Mouse (Mus musculus): Measurements from ENCODE around the gene Ceacam20. TPM values are rescaled to one million over a fixed set of nuclear protein-coding genes. Genes with fewer than 3 reads are reported as not detected.
"Not testable (repeated sequence)": the region's sequence is repeated elsewhere in the genome, so short reads cannot be mapped to it uniquely, and the experiment has no call there.

Ceacam20 gene
- polyA plus RNA-seq (2012; rRNA removed): not detected in 2 replicates

DNA sequence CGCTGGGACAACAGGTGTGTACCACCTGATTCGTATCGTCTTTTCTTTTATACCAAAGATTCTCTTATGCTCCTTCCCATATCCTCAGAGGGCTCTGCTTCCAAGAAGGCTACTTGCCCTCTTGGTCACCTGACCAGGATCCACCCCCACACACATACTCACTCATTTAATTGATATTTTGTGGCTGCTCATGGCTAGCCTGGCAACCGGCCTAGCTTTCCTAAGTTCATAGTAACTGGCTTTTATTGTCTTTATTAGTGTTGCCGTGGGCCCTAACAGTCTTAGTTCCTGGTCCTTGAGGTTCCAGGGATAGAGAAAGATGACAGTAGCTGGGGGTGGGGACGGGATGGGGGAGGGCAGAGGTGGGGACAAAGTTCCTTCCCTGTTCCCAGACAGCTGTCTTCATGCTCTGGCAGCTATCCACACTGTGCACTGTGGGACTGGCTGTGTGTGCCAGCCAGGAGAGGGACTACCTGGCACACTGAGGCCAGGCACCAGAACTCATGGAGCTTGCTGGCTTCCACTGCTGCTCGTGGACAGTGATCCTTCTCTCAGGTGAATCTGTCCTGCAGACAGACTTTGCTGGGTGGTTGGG is at the start of gene Ceacam20:
Gene Ceacam20, plus strand, starts transcription at position 428 of the 595 bp plus-strand sequence.
- DNase-seq (ENCODE audit: low read depth): no peak
- TF ChIP-seq POLR2A (IDR thresholded peaks at IDR 0.05; ENCODE audit: borderline replicate concordance, extremely low read depth, insufficient read depth, insufficient read length, poor library complexity, severe bottlenecking) (no peak), CTCF (IDR thresholded peaks at IDR 0.05; ENCODE audit: borderline replicate concordance, extremely low read depth, insufficient read depth, insufficient read length) (no peak)

DNA sequence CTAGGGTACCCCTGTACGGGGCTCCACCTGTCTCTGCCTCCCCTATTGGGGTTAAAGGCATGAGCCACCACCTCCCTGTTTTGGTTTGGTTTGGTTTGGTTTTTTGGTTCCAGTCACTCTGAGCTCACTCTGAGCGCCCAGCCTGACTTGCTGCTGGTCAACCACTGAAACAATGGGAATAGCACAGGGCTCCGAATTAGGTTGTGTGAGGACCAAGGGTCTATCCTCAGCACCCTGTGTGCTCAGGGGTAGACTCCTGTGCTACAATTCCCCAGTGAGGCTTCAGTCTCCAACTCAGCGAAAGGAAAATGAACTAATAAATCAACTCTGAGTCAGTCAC is 45.1 kb upstream of the Ceacam20 start:
- TF ChIP-seq POLR2A (IDR thresholded peaks at IDR 0.05; ENCODE audit: borderline replicate concordance, extremely low read depth, insufficient read depth, insufficient read length, poor library complexity, severe bottlenecking) (no peak), CTCF (IDR thresholded peaks at IDR 0.05; ENCODE audit: borderline replicate concordance, extremely low read depth, insufficient read depth, insufficient read length) (no peak)
- no peak for DNase-seq (ENCODE audit: low read depth)

DNA sequence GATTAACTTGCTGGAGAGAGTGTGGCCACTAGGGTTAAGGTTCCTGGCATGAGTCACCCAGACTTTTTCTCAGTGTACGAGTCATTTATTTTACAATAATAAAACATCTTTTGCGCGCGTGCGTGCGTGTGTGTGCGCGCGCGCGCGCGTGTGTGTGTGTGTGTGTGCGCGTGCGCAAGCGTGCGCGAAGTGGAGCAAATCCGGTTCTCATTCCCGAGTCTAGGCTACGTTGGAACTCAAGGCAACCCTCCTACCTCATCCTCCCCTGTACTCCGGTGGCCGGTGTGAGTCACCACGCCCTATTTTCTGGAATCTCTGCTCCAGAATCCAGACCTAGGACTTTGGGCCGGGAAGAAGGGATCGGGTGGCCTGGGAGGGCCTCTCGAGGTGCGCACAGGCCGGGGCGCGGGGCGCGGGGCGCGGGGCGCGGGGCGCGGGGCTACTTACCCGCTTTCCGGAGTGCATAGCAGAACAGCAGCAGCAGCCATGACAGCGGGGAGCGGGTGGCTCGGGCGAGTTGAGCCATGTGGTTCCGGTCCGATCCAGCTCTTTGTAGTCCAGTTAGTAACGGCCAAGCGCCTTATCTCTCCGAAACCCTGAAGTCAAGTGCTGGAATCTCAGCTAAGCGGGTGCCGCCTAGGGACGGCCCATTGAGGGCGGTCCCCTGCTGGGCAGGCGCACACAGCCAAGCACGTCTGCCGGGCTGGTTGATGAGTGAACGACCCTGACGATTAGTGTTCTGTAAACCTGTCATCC is 44.5 kb upstream of the Ceacam20 start, which contains the start of gene Pvr:
Gene Pvr, minus strand, starts transcription at position 655 of the 756 bp plus-strand sequence.
- peak; percentile 86 for DNase-seq (ENCODE audit: low read depth)
- TF ChIP-seq POLR2A (IDR thresholded peaks at IDR 0.05; ENCODE audit: borderline replicate concordance, extremely low read depth, insufficient read depth, insufficient read length, poor library complexity, severe bottlenecking) (no peak), CTCF (IDR thresholded peaks at IDR 0.05; ENCODE audit: borderline replicate concordance, extremely low read depth, insufficient read depth, insufficient read length) (peak; percentile 10; the same call in 1 of the 2 replicates)

DNA sequence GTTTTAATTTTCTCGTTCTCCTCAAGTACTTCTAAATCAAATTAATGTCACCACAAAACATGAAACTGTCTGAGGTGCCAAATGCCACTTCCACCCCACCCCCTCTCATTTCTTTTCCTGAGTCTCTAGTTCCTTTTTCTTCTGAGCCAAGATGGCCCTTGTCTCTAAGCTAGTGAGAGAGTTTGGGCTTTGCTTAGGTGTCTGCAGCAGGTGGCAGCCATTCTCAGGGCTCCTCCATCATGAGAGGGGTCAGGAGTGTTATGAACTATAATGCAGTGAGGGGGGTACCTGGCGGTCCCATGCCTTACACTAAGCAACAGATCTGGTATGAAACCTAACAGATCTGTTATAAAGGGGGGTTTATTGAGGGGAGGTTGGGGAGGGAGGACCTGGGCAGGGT is 41.9 kb upstream of the Ceacam20 start:
- no peak for DNase-seq (ENCODE audit: low read depth)
- TF ChIP-seq CTCF (IDR thresholded peaks at IDR 0.05; ENCODE audit: borderline replicate concordance, extremely low read depth, insufficient read depth, insufficient read length) (no peak), POLR2A (IDR thresholded peaks at IDR 0.05; ENCODE audit: borderline replicate concordance, extremely low read depth, insufficient read depth, insufficient read length, poor library complexity, severe bottlenecking) (no peak)

DNA sequence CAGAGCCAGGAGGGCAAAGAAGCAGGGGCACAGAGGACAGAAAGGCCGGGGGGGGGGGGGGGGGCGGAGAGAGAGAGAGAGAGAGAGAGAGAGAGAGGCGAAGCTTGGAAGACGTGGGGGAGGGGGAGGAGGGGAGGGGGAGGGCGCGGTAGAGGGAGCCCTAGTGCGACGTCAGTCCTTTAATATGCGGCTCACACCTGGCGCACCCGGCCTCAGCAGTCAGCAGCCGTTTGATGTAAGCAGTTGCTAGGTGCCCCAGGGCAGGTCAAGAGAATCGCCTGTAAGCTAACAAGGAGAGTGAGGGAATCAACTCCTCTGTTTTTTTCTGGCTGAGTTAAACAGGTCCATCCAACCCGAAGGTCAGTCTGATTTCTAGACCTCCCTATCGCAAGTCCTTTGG is 41.4 kb upstream of the Ceacam20 start:
- TF ChIP-seq POLR2A (IDR thresholded peaks at IDR 0.05; ENCODE audit: borderline replicate concordance, extremely low read depth, insufficient read depth, insufficient read length, poor library complexity, severe bottlenecking) (no peak), CTCF (IDR thresholded peaks at IDR 0.05; ENCODE audit: borderline replicate concordance, extremely low read depth, insufficient read depth, insufficient read length) (no peak)
- DNase-seq (ENCODE audit: low read depth): peak; percentile 30

DNA sequence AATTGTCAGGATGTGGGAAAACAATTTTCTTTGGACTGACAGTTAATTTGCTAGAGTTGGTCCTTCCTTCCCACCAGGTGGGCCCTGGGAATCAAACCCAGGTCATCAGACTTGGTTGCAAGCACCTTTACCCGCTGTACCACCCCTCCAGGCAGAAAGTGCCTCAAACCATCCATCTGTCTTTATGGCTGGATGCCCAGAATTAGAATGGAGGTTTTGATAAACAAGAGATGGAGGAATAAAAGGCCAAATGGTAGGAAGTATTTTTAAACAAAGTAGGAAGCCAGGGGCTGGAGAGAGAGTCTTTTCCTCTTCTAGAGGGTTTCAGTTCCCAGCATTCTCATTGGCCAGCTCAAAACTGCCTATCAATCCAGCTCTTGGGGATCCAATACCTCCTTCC is 39.8 kb upstream of the Ceacam20 start:
- TF ChIP-seq POLR2A (IDR thresholded peaks at IDR 0.05; ENCODE audit: borderline replicate concordance, extremely low read depth, insufficient read depth, insufficient read length, poor library complexity, severe bottlenecking): no peak

DNA sequence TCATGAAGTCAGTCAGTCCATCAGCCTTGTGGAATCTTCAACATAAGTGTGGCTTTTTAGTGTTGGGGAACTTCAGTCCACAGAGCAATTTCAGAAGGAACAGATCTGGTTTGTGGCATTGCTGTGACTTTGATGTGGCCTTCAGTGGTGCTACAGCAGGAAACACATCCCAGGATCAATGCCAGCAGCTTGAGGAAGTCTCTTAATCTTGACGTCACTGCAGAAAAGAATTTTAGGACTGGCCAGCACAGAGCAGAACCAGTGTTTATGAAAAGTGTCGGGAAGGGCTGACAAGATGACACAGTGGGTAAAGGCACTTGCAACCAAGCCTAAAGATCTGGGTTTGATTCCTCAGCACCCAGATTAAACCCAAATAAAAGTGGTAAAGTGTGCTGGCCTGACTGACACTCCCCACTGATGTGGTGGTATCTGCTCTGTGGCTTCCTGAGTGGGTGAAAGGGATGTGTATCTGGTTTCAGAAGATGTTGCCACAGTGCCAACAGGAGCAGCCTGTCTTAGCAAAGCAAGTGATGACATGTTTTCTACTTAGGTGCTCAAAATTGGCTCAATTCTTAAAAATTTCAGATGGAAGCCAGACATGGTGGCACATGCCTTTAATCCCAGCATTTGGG is 38.2 kb upstream of the Ceacam20 start:
- no peak for TF ChIP-seq CTCF (IDR thresholded peaks at IDR 0.05; ENCODE audit: borderline replicate concordance, extremely low read depth, insufficient read depth, insufficient read length)
- no peak for TF ChIP-seq POLR2A (IDR thresholded peaks at IDR 0.05; ENCODE audit: borderline replicate concordance, extremely low read depth, insufficient read depth, insufficient read length, poor library complexity, severe bottlenecking)

More for the DNA sequence above, 39.8 kb upstream of the Ceacam20 start:
- peak; percentile 43 for DNase-seq (ENCODE audit: low read depth)

DNA sequence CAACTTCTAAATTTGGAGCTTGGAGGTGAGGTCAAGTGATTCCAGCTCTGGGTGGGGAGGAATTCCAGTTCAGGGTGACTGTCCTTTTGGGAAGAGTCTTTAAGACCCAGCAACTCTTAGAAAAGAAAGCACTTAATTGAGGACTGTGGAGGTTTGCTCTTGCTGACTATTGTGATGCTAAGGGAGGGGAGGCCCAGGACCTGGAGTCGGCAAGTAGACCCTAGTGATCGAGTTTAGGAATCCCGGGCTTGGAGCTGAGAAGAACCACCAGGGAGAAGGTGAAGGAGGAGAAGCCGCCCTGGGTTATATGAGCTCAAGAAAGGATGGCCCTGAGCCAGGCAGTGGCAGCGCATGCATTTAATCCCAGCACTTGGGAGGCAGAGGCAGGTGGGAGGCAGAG is 36.7 kb upstream of the Ceacam20 start:
- TF ChIP-seq POLR2A (IDR thresholded peaks at IDR 0.05; ENCODE audit: borderline replicate concordance, extremely low read depth, insufficient read depth, insufficient read length, poor library complexity, severe bottlenecking): no peak
- TF ChIP-seq CTCF (IDR thresholded peaks at IDR 0.05; ENCODE audit: borderline replicate concordance, extremely low read depth, insufficient read depth, insufficient read length): no peak
- no peak for DNase-seq (ENCODE audit: low read depth)

More for the DNA sequence above, 38.2 kb upstream of the Ceacam20 start:
- DNase-seq (ENCODE audit: low read depth): no peak

DNA sequence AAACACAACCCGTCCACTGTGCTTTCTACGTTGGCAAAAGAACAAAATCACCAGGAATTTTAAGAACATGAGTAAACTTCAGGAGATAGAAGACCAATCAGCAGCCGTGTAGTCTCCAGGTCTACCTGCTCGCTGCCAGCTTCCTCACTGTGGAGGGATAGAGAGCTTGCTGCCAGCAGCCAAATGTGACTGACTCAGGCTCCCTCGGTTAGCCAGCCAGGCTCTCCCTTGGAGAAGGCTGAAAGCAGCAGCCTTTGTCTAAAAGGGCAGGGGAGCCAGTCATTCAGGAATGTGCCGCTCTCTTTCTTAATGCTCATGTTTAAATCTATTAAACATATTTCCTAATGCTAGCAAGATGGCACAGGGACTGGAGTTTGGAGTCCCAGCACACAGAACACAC is 34.7 kb upstream of the Ceacam20 start:
- not testable (repeated sequence) for DNase-seq (ENCODE audit: low read depth)

DNA sequence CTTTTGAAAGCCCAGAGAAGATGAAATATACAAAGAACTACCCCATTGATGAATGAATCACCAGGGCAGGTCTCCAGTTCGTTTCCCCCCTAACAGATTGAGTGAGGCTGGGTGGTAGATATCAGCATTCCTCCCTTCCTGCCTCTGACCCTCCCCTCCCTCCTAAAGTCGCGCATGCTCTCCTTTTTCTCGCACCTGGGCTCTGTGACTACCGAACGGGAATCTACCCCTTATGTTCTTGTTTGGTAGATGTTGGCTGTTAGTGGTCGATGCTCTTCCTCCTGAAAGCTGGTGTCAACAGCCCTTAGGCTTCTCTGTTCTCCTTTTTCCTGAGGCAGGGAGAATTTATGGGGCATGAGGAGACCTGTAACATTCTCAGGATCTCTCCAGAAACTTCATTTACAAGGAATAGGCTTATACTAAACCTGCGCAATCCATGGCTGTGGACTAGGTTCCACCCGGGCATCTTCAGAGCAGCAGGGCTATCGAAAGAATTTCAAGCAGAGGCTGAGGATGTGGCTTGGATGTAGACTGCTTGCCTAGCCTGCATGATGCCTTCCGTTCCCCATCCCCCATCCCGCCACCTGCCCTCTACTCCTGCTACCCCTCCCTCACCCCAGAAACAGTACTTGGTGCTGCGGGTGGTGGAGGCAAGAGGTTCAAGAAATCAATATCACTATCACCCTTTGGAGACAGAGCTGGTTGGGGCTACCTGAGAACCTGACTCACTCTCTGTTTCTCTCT is 32.9 kb upstream of the Ceacam20 start:
- DNase-seq (ENCODE audit: low read depth): peak; percentile 48
- no peak for TF ChIP-seq CTCF (IDR thresholded peaks at IDR 0.05; ENCODE audit: borderline replicate concordance, extremely low read depth, insufficient read depth, insufficient read length)

DNA sequence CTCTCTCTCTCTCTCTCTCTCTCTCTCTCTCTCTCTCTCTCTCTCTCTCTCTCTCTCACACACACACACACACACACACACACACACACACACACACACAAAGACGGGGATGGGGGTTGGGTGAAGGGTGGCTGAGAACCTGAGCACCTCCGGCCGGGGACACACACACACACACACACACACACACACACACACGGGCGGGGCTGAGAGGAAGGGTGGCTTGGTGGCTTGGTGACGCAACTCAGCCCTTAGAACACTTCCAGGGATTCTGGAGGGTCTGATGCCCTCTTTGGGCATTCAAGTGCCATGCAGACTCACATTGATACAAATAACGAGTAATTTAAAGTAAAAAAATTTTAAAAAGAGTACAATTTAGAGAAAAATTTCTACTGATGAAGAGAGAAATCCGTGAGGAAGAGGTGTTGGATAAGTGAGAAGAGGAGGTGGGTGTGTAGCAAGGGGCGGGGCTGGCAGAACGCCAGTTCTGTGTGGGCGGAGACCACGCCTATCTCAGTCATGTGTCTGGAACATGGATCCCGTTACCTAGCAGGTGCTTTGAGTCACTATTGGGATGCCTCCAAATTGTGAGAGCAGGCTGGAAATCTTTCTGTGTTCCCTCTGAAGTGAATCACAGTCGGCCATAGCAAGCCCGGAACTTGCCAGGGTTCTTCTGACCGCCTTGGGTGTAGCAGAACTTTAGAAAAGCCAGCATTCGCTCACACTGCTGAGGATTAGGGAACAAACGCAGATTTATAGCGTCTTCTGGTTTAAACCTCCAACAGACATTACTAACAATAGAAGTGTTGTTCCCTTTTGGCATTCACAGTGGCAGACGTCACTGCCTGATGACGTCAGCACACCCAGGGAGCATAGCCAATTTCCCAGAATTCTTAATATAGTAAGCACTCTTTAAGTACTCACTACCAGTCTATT is 32.1 kb upstream of the Ceacam20 start:
- DNase-seq (ENCODE audit: low read depth): peak; percentile 84
- TF ChIP-seq POLR2A (IDR thresholded peaks at IDR 0.05; ENCODE audit: borderline replicate concordance, extremely low read depth, insufficient read depth, insufficient read length, poor library complexity, severe bottlenecking): no peak
- TF ChIP-seq CTCF (IDR thresholded peaks at IDR 0.05; ENCODE audit: borderline replicate concordance, extremely low read depth, insufficient read depth, insufficient read length): no peak
